Mouse (Mus musculus): ENCODE data around the gene Coro2b.

GRCm38 (mm10) chr9:62421027-62421426, 115.8 kb downstream of the Coro2b start:
- TF ChIP-seq GATA1 (IDR thresholded peaks at IDR 0.05; ENCODE audit: borderline replicate concordance, low read length) (no peak), FLI1 (IDR thresholded peaks at IDR 0.05; ENCODE audit: low read length) (no peak)

Measured in megakaryocyte, embryonic 14.5 days (primary cell).